ENCODE assay signal across 9 mouse cellular contexts in genomic region chr16:91825774-91826325, GRCm38 (mm10).
A peak's percentile ranks its signal among the peaks of the same experiment; 100 is the strongest.
DNase-seq lines count a peak whose midpoint lies in the region; ATAC-seq and TF ChIP-seq lines count a peak whose summit lies in the region.
"Had no signal": no experiment of that assay in that cellular context is flagged by ENCODE, and none has a peak within 500 bp of the region (broad histone marks: within the 10 kb centered on the region; RNA-seq: fewer than 3 reads in every experiment).

No protein-coding gene starts in this region.

- peak; percentile 51 for ATAC-seq in liver, embryonic 13.5 days (ENCODE audit: low read depth)
- ATAC-seq in forebrain, embryonic 14.5 days, result no peak

- peak; percentile 96 for DNase-seq in heart, adult 11 months
- no peak for DNase-seq in heart, adult 8-10 months (ENCODE audit: low spot score)
- DNase-seq in MEL (ENCODE audit: low read depth, low spot score), result peak; percentile 87
- peak; percentile 60 for DNase-seq in liver, embryonic 13.5 days
- DNase-seq in spleen, adult 18-20 months, result peak; percentile 50 to 62
- DNase-seq in layer of hippocampus, adult 11-12 months (ENCODE audit: low spot score), result no peak
- no peak for DNase-seq in forebrain, embryonic 14.5 days (ENCODE audit: low spot score)
- no peak for DNase-seq in urinary bladder, postnatal 4 days (ENCODE audit: low spot score in 2 of 2)

- H3K27me3 ChIP-seq in MEL (ENCODE audit: control insufficient read depth in 1 of 2, insufficient read depth in 2 of 2, low read length in 2 of 2), result no peaks in the 10 kb centered on the region
- H3K27me3 ChIP-seq in liver, embryonic 13.5 days, result 0 out of 2 replicates have a peak, but pooled peaks cover 3% of the 10 kb centered on the region
- H3K27me3 ChIP-seq in forebrain, embryonic 14.5 days (replicated peaks; ENCODE audit: control insufficient read depth, insufficient read depth, low read length), result no peaks in the 10 kb centered on the region

- peaks cover 15 to 21% of the 10 kb centered on the region in 2 experiments for H3K4me1 ChIP-seq in MEL (ENCODE audit: control insufficient read depth in 1 of 2, insufficient read depth in 2 of 2, low read length in 2 of 2)
- H3K4me1 ChIP-seq in liver, embryonic 13.5 days (replicated peaks), result peaks cover 70% of the 10 kb centered on the region
- H3K4me1 ChIP-seq in forebrain, embryonic 14.5 days (ENCODE audit: control insufficient read depth, insufficient read depth, low read length), result no peaks in the 10 kb centered on the region

- no peak for TF ChIP-seq POLR2A in MEL (IDR thresholded peaks at IDR 0.05; ENCODE audit: control insufficient read depth in 1 of 2, insufficient read depth in 1 of 2, low read depth in 1 of 2, low read length in 2 of 2, poor library complexity in 1 of 2)

- no peak for TF ChIP-seq CTCF in MEL (IDR thresholded peaks at IDR 0.05 in 2 of 3, conservative IDR thresholded peaks at IDR 0.05 in 1 of 3; ENCODE audit: control insufficient read depth in 1 of 3, insufficient read depth in 1 of 3, low read depth in 2 of 3, low read length in 3 of 3, poor library complexity in 1 of 3, severe bottlenecking in 1 of 3)

- 11% methylated on average over 9 of the region's 9 CpGs for WGBS in liver, embryonic 13.5 days (ENCODE audit: insufficient replicate concordance)
- WGBS in forebrain, embryonic 14.5 days, result 80% methylated on average over 9 of the region's 9 CpGs

- H3K79me2 ChIP-seq in MEL (ENCODE audit: control insufficient read depth, insufficient read depth, low read length, poor library complexity), result no peaks in the 10 kb centered on the region

- no peak overlapping the region for H3K4me2 ChIP-seq in liver, embryonic 13.5 days
- no peak overlapping the region for H3K4me2 ChIP-seq in forebrain, embryonic 14.5 days (ENCODE audit: low read length)
- H3K4me2 ChIP-seq: heart, embryonic 11.5 days had no signal

- TF ChIP-seq EP300 in MEL (IDR thresholded peaks at IDR 0.05; ENCODE audit: low read depth in 1 of 2, low read length in 2 of 2), result peak in 1 of 2 experiments; percentile 38; a peak in 1 of 4 replicates

- TF ChIP-seq RAD21 in MEL (IDR thresholded peaks at IDR 0.05; ENCODE audit: low read depth, low read length), result no peak

- H3K36me3 ChIP-seq in MEL (ENCODE audit: control insufficient read depth in 1 of 2, insufficient read depth in 2 of 2, low read length in 2 of 2), result peaks cover 0 to 19% of the 10 kb centered on the region in 2 experiments; a peak in 2 of 4 replicates
- H3K36me3 ChIP-seq in liver, embryonic 13.5 days, result peaks cover 81% of the 10 kb centered on the region
- peaks cover 66% of the 10 kb centered on the region for H3K36me3 ChIP-seq in forebrain, embryonic 14.5 days (ENCODE audit: control insufficient read depth, insufficient read depth, low read length)

- no peaks in the 10 kb centered on the region for H3K9me3 ChIP-seq in MEL (replicated peaks; ENCODE audit: insufficient read depth, low read length)
- H3K9me3 ChIP-seq in liver, embryonic 13.5 days (replicated peaks), result no peaks in the 10 kb centered on the region
- H3K9me3 ChIP-seq in forebrain, embryonic 14.5 days (replicated peaks; ENCODE audit: control insufficient read depth, low read length), result no peaks in the 10 kb centered on the region

- no peak overlapping the region for H3K9ac ChIP-seq in MEL (ENCODE audit: control insufficient read depth, low read depth, low read length, poor library complexity, severe bottlenecking)
- no peak overlapping the region for H3K9ac ChIP-seq in liver, embryonic 13.5 days
- no peak overlapping the region for H3K9ac ChIP-seq in forebrain, embryonic 14.5 days (ENCODE audit: low read length)

- H3K27ac ChIP-seq in MEL (ENCODE audit: control insufficient read depth, low read depth, low read length), result 0 out of 2 replicates have a peak overlapping the region, but pooled peaks have one; percentile 13
- H3K27ac ChIP-seq in liver, embryonic 13.5 days, result peak overlapping the region; percentile 71; the same call in 1 of the 2 replicates
- H3K27ac ChIP-seq in forebrain, embryonic 14.5 days (ENCODE audit: low read depth, low read length), result no peak overlapping the region

- no peak overlapping the region for H3K4me3 ChIP-seq in MEL (ENCODE audit: control insufficient read depth in 1 of 2, insufficient read depth in 1 of 2, low read depth in 2 of 2, low read length in 2 of 2)
- H3K4me3 ChIP-seq in liver, embryonic 13.5 days (replicated peaks), result no peak overlapping the region
- H3K4me3 ChIP-seq in forebrain, embryonic 14.5 days (ENCODE audit: low read depth, low read length), result no peak overlapping the region

TF ChIP-seq in MEL, 35 proteins besides CTCF, POLR2A, EP300 and RAD21:
- TF ChIP-seq CHD1 (IDR thresholded peaks at IDR 0.05; ENCODE audit: low read depth, low read length), result no peak
- peak; percentile 11; the same call in 1 of the 2 replicates for TF ChIP-seq SMC3 (IDR thresholded peaks at IDR 0.05; ENCODE audit: low read depth, low read length)
- no peak for TF ChIP-seq TBP (IDR thresholded peaks at IDR 0.05; ENCODE audit: low read depth, low read length)
- TF ChIP-seq TAL1 (IDR thresholded peaks at IDR 0.05; ENCODE audit: low read length), result 0 out of 2 replicates have a peak, but pooled peaks have one; percentile 14
- TF ChIP-seq ZKSCAN1 (IDR thresholded peaks at IDR 0.05; ENCODE audit: low read depth, low read length), result no peak
- peak; percentile 65 for TF ChIP-seq RCOR1 (IDR thresholded peaks at IDR 0.05; ENCODE audit: low read depth, low read length)

Comparison
In these comparisons a context has a peak if more than half of its experiments do, and no peak if none do; other contexts are left out.
1. DNase-seq: peak in heart, adult 11 months (single experiment), MEL (single experiment), liver, embryonic 13.5 days (single experiment) and spleen, adult 18-20 months (2 of 2); none in heart, adult 8-10 months (single experiment), layer of hippocampus, adult 11-12 months (single experiment), forebrain, embryonic 14.5 days (single experiment) and urinary bladder, postnatal 4 days (0 of 2).